Mouse (Mus musculus) heart, embryonic 14.5 days (tissue): Measurements from ENCODE around the gene Selenow. TPM values are rescaled to one million over a fixed set of nuclear protein-coding genes. Genes with fewer than 3 reads are reported as not detected.

Source experiments
- ATAC-seq: fragments of 200-750 bp; cut with Nextera tagmentation; 2 replicates; pipeline ENCODE4 v1.8.0; 2017; ENCODE audit warnings: low read depth, moderate TSS enrichment; ENCODE audit not compliant: insufficient number of reproducible peaks, insufficient read depth, low FRiP score
- H3K27ac ChIP-seq, 2 experiments: fragments of 200-500 bp in 1 of 2; fragments of 300-500 bp in 1 of 2; sonication (generic) in 1 of 2; replicated peaks in 1 of 2; 2 replicates each; pipeline ENCODE4 v1.5.1; 2012 to 2014; ENCODE audit warnings: low read depth in 2 of 2, low read length in 2 of 2, control low read depth in 1 of 2, mild to moderate bottlenecking in 1 of 2, mixed read lengths in 1 of 2; ENCODE audit not compliant: control insufficient read depth in 1 of 2, insufficient read depth in 1 of 2
- H3K27me3 ChIP-seq: fragments of 300-500 bp; sonication (generic); 2 replicates; pipeline ENCODE4 v1.6.1; 2014; ENCODE audit warnings: mild to moderate bottlenecking, low read length, control low read depth; ENCODE audit not compliant: control insufficient read depth, insufficient read depth
- H3K36me3 ChIP-seq: fragments of 300-500 bp; sonication (generic); 2 replicates; pipeline ENCODE4 v1.6.1; 2014; ENCODE audit warnings: mild to moderate bottlenecking, control low read depth, low read length, mixed read lengths; ENCODE audit not compliant: control insufficient read depth, insufficient read depth
- H3K4me1 ChIP-seq, 2 experiments: fragments of 200-500 bp in 1 of 2; fragments of 300-500 bp in 1 of 2; sonication (generic) in 1 of 2; 2 replicates each; pipeline ENCODE4 v1.6.1; 2012 to 2014; ENCODE audit warnings: low read length in 2 of 2, control low read depth in 1 of 2, mixed read lengths in 1 of 2; ENCODE audit not compliant: control insufficient read depth in 2 of 2, insufficient read depth in 2 of 2
- H3K4me2 ChIP-seq: fragments of 300-500 bp; sonication (generic); 2 replicates; pipeline ENCODE4 v1.6.1; 2014; ENCODE audit warnings: mild to moderate bottlenecking, low read length
- H3K4me3 ChIP-seq, 2 experiments: fragments of 200-500 bp in 1 of 2; fragments of 300-500 bp in 1 of 2; sonication (generic) in 1 of 2; 2 replicates each; pipeline ENCODE4 v1.5.1; 2012 to 2014; ENCODE audit warnings: low read length in 2 of 2, mild to moderate bottlenecking in 2 of 2, control low read depth in 1 of 2, low read depth in 1 of 2, moderate library complexity in 1 of 2; ENCODE audit not compliant: control insufficient read depth in 1 of 2, insufficient read depth in 1 of 2
- H3K9ac ChIP-seq: fragments of 300-500 bp; sonication (generic); 2 replicates; pipeline ENCODE4 v1.6.1; 2014; ENCODE audit warnings: mild to moderate bottlenecking, low read length
- H3K9me3 ChIP-seq: fragments of 300-500 bp; sonication (generic); 2 replicates; pipeline ENCODE4 v1.6.1; 2016; ENCODE audit warnings: low read length, control low read depth; ENCODE audit not compliant: control insufficient read depth
- WGBS: fragments of 180-500 bp; shearing (Covaris S2); extraction: QIAGEN DNeasy Blood & Tissue Kit; methylation state at CpG from one replicate; pipeline ENCODE4 v1.1.7; 2014; 5-methylcytosine and 5-hydroxymethylcytosine counted together
- polyA plus RNA-seq: library from polyadenylated mRNA; unstranded; fragments of >200 nt; fragmentation: Nextera tagmentation; extraction: Ambion mirVana; gene quantifications from 2 replicates; pipeline ENCODE4 v1.2.1, GENCODE M21; 2014

Selenow gene
- polyA plus RNA-seq, 1 experiment from 2014 or later = 831 TPM

DNA sequence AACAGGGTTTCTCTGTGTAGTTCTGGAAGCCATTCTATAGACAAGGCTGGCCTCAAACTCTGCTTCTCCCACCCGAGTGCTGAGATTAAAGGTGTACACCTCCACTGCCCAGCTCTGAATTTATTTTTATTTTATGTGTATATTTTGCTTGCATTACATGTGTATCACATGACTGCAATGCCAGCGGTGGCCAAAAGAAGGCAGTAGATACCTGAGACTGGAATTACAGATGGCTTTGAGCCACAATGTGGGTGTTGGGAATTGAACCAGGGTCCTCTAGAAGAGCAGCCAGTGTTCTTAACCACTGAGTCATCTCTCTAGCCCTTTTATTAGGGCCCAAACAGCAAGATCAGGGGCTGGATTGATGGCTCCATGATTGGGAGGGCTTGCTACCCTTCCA is 8.3 kb upstream of the Selenow start:
- H3K4me3 ChIP-seq = no peak overlapping the region
- 70% methylated on average over 2 of the region's 2 CpGs for WGBS
- peaks cover under 1% of the 10 kb centered on the region; the same call in 1 of the 2 replicates for H3K36me3 ChIP-seq
- H3K4me2 ChIP-seq = no peak overlapping the region
- no peak overlapping the region for H3K27ac ChIP-seq
- peaks cover 3 to 5% of the 10 kb centered on the region in 2 experiments; a peak in 3 of 4 replicates for H3K4me1 ChIP-seq
- H3K9ac ChIP-seq = no peak overlapping the region
- ATAC-seq = no peak
- H3K27me3 ChIP-seq = no peaks in the 10 kb centered on the region
- H3K9me3 ChIP-seq = no peaks in the 10 kb centered on the region

DNA sequence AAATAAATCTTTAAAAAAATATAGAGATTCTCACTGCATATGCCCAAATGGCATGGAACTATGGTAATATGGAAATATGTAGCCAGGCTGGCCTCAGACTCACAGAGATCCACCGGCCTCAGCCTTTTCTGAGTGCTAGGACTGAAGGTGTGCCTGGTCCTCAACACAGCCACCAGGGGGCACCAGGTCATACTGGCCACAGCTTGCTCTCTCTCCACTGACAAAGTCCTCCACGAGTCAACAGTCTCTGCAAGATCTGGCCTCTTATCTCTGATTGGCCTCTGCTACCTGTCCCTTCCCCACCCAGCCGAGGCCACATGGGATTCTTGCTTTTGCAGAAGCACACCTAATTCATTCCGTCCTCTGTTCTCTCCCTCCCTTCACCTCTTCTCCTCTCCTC is 7.7 kb upstream of the Selenow start:
- no peak overlapping the region for H3K9ac ChIP-seq
- H3K36me3 ChIP-seq = no peaks in the 10 kb centered on the region
- no peak overlapping the region for H3K4me2 ChIP-seq
- ATAC-seq = 0 out of 2 replicates have a peak, but pooled peaks have one; percentile 34
- 22% methylated on average over 4 of the region's 4 CpGs for WGBS
- no peaks in the 10 kb centered on the region for H3K9me3 ChIP-seq
- H3K27me3 ChIP-seq = no peaks in the 10 kb centered on the region
- no peak overlapping the region for H3K27ac ChIP-seq
- no peak overlapping the region for H3K4me3 ChIP-seq
- peaks cover 3 to 5% of the 10 kb centered on the region in 2 experiments; a peak in 3 of 4 replicates for H3K4me1 ChIP-seq

GRCm38 (mm10) chr7:15921796-15922195 is 406 bp downstream of the Selenow start:
- Histone ChIP-seq H3K9me3 (no peaks in the 10 kb centered on the region), H3K36me3 (peaks cover 36% of the 10 kb centered on the region), H3K4me3 (peak overlapping the region; percentile 67 to 84), H3K27me3 (no peaks in the 10 kb centered on the region), H3K27ac (peak overlapping the region; percentile 62 to 87), H3K4me1 (peaks cover 15 to 23% of the 10 kb centered on the region in 2 experiments), H3K9ac (peak overlapping the region; percentile 89), H3K4me2 (peak overlapping the region; percentile 90)
- ATAC-seq = peak; percentile 45
- WGBS = 0% methylated on average over 10 of the region's 10 CpGs

DNA sequence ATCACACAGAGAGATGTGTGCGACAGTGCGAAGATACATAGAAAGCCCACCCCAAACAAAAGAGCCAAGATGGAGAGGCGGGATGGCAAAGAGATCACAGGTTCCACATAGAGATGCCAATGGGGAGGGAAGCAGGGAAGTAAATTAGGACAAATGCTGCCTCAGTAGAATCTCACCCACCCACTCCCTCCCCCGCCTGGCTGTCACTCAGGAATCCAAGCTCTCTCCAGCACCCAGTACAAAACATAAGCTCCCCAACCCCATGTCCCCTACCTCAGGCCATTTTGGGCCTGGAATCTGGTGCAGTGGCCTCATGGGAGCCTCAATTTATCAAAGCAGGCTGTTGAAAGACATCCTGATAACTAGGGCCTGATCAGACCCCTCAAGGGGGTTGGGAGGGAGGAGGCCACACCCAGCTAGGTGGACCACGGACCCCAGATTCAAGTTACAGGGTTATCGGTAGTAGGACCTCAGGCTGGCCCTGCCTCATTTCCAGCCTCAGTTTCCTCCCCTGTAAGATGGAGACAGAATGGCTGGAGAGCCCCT is 1.5 kb downstream of the Selenow start:
- no peak overlapping the region for H3K27ac ChIP-seq
- no peaks in the 10 kb centered on the region for H3K27me3 ChIP-seq
- peaks cover 15 to 23% of the 10 kb centered on the region in 2 experiments for H3K4me1 ChIP-seq
- no peak for ATAC-seq
- WGBS = 63% methylated on average over 6 of the region's 6 CpGs
- no peaks in the 10 kb centered on the region for H3K9me3 ChIP-seq
- peak overlapping the region; percentile 90 for H3K4me2 ChIP-seq
- peak overlapping the region; percentile 67 to 84 for H3K4me3 ChIP-seq
- peak overlapping the region; percentile 89 for H3K9ac ChIP-seq
- H3K36me3 ChIP-seq = peaks cover 45% of the 10 kb centered on the region

GRCm38 (mm10) chr7:15919947-15920346 is 2.3 kb downstream of the Selenow start:
- Histone ChIP-seq H3K27me3 (no peaks in the 10 kb centered on the region), H3K4me2 (peak overlapping the region; percentile 90), H3K4me1 (peaks cover 15 to 23% of the 10 kb centered on the region in 2 experiments), H3K36me3 (peaks cover 45% of the 10 kb centered on the region), H3K9ac (no peak overlapping the region), H3K9me3 (no peaks in the 10 kb centered on the region), H3K27ac (no peak overlapping the region), H3K4me3 (no peak overlapping the region)
- ATAC-seq = no peak
- 92% methylated on average over 9 of the region's 9 CpGs for WGBS

GRCm38 (mm10) chr7:15918371-15918770 is 3.8 kb downstream of the Selenow start:
- Histone ChIP-seq H3K4me3 (no peak overlapping the region), H3K4me1 (peaks cover 15 to 23% of the 10 kb centered on the region in 2 experiments), H3K9ac (no peak overlapping the region), H3K36me3 (peaks cover 45% of the 10 kb centered on the region), H3K27ac (no peak overlapping the region), H3K4me2 (no peak overlapping the region), H3K9me3 (no peaks in the 10 kb centered on the region), H3K27me3 (no peaks in the 10 kb centered on the region)
- no peak for ATAC-seq

DNA sequence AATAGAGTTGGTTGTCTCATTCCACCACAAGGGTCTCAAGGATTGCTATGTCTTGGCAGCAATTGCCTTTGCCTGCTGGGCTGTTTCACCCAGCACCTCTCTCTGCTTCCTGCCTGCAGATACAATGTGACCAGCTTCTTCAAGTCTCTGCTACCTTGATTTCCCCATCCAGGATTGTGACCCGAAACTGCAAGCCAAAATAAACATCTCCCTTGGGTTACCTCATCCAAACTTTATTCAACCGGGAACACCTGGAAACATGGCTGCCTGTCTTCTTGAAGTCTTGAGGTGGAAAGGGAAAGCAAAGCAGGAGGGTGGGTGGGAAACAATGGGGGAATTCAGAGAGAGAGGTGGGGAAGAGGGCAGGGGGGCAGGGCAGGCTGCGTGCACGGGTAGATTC is 5.2 kb downstream of the Selenow start:
- H3K27ac ChIP-seq = no peak overlapping the region
- peaks cover 11 to 22% of the 10 kb centered on the region in 2 experiments for H3K4me1 ChIP-seq
- H3K9me3 ChIP-seq = no peaks in the 10 kb centered on the region
- no peaks in the 10 kb centered on the region for H3K27me3 ChIP-seq
- H3K4me2 ChIP-seq = no peak overlapping the region
- no peak for ATAC-seq
- no peak overlapping the region for H3K9ac ChIP-seq
- WGBS = 85% methylated on average over 4 of the region's 4 CpGs
- no peak overlapping the region for H3K4me3 ChIP-seq
- H3K36me3 ChIP-seq = peaks cover 45% of the 10 kb centered on the region
